Mouse (Mus musculus) liver, embryonic 14.5 days (tissue): Measurements from ENCODE around the gene Tex10.

ENCODE experiments used
- CTCF ChIP-seq: IDR thresholded peaks from 2 replicates; pipeline ENCODE4 v1.5.1; 2016; ENCODE audit warnings: antibody characterized with exemption, low read depth, control low read depth
- EP300 ChIP-seq: IDR thresholded peaks from 2 replicates; pipeline ENCODE4 v1.6.1; 2016; ENCODE audit warnings: antibody characterized with exemption, low read depth

- TF ChIP-seq CTCF = no peak
- no peak for TF ChIP-seq EP300
These were observed 1.0 kb downstream of the Tex10 start for GRCm38 (mm10) chr4:48472052-48472791.
